Mouse (Mus musculus) limb, embryonic 13.5 days (tissue): Measurements from ENCODE around the gene Wdr46. TPM values are rescaled to one million over a fixed set of nuclear protein-coding genes. Genes with fewer than 3 reads are reported as not detected.
A peak's percentile ranks its signal among the peaks of the same experiment; 100 is the strongest.
"Not testable (repeated sequence)": the region's sequence is repeated elsewhere in the genome, so short reads cannot be mapped to it uniquely, and the experiment has no call there.

ENCODE experiments used
- ATAC-seq: fragments of 200-750 bp; cut with Nextera tagmentation; 2 replicates; pipeline ENCODE4 v1.8.0; 2017; ENCODE audit warnings: low read depth, moderate number of reproducible peaks, moderate TSS enrichment; ENCODE audit not compliant: low FRiP score
- H3K27ac ChIP-seq: fragments of 300-500 bp; sonication (generic); 2 replicates; pipeline ENCODE4 v1.5.1; 2015; ENCODE audit warnings: inconsistent platforms, mild to moderate bottlenecking, moderate library complexity
- H3K27me3 ChIP-seq: fragments of 300-500 bp; sonication (generic); 2 replicates; pipeline ENCODE4 v1.6.1; 2015; ENCODE audit warnings: mild to moderate bottlenecking, inconsistent platforms
- H3K36me3 ChIP-seq: fragments of 300-500 bp; sonication (generic); 2 replicates; pipeline ENCODE4 v1.6.1; 2015; ENCODE audit warnings: inconsistent platforms, mild to moderate bottlenecking, moderate library complexity
- H3K4me1 ChIP-seq: fragments of 300-500 bp; sonication (generic); 2 replicates; pipeline ENCODE4 v1.6.1; 2015; ENCODE audit warnings: inconsistent platforms
- H3K4me2 ChIP-seq: fragments of 300-500 bp; sonication (generic); replicated peaks from 2 replicates; pipeline ENCODE4 v1.6.1; 2015; ENCODE audit warnings: inconsistent platforms, mild to moderate bottlenecking, moderate library complexity
- H3K4me3 ChIP-seq: fragments of 300-500 bp; sonication (generic); 2 replicates; pipeline ENCODE4 v1.5.1; 2015; ENCODE audit warnings: moderate library complexity, mild to moderate bottlenecking, inconsistent platforms
- H3K9ac ChIP-seq: fragments of 300-500 bp; sonication (generic); 2 replicates; pipeline ENCODE4 v1.6.1; 2015; ENCODE audit warnings: mild to moderate bottlenecking, inconsistent platforms
- H3K9me3 ChIP-seq: fragments of 300-500 bp; sonication (generic); 2 replicates; pipeline ENCODE4 v1.6.1; 2016; ENCODE audit warnings: inconsistent platforms
- WGBS: fragments of 180-500 bp; shearing (Covaris S2); methylation state at CpG from one replicate; pipeline ENCODE4 v1.1.7; 2015; 5-methylcytosine and 5-hydroxymethylcytosine counted together
- polyA plus RNA-seq: library from polyadenylated mRNA; unstranded; fragments of >200 nt; fragmentation: Nextera tagmentation; extraction: Ambion mirVana; gene quantifications from 2 replicates; pipeline ENCODE4 v1.2.1, GENCODE M21; 2015

Gene Wdr46
- polyA plus RNA-seq, 1 experiment from 2014 or later = 37.0 TPM

DNA sequence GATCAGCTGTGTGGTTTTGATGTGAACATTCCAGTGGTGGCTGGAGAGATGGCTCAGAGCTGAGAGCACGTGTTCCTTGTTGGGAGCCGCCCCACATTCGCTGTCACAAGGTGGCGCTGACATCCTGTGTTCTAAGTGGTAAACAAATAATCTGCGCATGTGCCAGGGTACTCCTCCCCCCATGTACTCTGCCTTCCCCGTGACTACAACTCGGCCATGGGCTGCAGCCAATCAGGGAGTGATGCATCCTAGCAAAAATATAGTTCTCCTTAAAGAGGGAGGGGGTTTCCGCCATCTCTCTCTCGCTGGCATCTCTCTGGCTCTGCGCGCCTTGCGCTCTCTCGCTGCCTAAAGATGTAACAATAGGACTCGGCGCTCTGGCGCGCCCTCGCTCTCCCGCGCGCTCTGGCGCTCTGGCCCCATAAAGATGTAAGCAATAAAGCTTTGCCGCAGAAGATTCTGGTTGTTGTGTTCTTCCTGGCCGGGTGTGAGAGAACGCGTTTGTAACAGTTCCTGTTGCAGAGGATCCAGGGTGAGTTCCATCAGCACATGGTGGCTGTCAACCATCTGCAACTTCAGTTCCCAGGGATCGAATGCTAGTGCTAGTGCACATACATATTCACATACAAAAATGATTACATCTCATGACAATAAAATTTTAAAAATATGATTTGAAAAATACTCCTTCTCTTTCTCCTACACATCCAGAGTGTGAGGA, 40.9 kb downstream of the Wdr46 start:
- peak overlapping the region; percentile 69 for H3K9ac ChIP-seq
- H3K4me3 ChIP-seq = peak overlapping the region; percentile 54
- H3K4me2 ChIP-seq = peak overlapping the region; percentile 70
- H3K36me3 ChIP-seq, H3K9me3 ChIP-seq: not testable (repeated sequence)
- H3K27ac ChIP-seq = peak overlapping the region; percentile 78
- WGBS = under 1% methylated on average over 27 of the region's 27 CpGs
- peak; percentile 94 for ATAC-seq
- H3K27me3 ChIP-seq = peaks cover 46% of the 10 kb centered on the region
- peaks cover 25% of the 10 kb centered on the region for H3K4me1 ChIP-seq

DNA sequence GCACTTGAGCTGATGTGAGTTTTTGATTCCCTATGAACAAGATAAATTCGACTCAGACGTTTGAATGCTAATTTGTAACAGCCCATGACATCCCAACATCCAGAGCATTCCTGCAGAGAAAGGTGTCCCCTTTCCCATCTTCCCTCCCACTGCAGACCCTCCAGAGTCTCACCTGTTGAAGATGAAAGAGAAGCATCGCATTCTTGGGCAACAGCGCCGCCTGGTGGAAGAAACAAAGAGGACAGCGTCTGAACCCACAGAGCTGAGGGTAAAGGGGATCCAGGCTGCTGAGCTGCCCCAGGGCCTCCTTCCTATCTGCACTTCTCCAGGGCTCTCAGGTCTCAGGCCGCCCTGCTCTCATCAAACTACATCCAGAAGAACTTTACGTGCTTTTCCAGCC, 41.7 kb downstream of the Wdr46 start:
- 9% methylated on average over 8 of the region's 8 CpGs for WGBS
- H3K36me3 ChIP-seq, ATAC-seq, H3K9ac ChIP-seq, H3K27ac ChIP-seq, H3K9me3 ChIP-seq: not testable (repeated sequence)
- peak overlapping the region; percentile 70 for H3K4me2 ChIP-seq
- peaks cover 41% of the 10 kb centered on the region for H3K27me3 ChIP-seq
- peaks cover 25% of the 10 kb centered on the region for H3K4me1 ChIP-seq
- peak overlapping the region; percentile 54 for H3K4me3 ChIP-seq

DNA sequence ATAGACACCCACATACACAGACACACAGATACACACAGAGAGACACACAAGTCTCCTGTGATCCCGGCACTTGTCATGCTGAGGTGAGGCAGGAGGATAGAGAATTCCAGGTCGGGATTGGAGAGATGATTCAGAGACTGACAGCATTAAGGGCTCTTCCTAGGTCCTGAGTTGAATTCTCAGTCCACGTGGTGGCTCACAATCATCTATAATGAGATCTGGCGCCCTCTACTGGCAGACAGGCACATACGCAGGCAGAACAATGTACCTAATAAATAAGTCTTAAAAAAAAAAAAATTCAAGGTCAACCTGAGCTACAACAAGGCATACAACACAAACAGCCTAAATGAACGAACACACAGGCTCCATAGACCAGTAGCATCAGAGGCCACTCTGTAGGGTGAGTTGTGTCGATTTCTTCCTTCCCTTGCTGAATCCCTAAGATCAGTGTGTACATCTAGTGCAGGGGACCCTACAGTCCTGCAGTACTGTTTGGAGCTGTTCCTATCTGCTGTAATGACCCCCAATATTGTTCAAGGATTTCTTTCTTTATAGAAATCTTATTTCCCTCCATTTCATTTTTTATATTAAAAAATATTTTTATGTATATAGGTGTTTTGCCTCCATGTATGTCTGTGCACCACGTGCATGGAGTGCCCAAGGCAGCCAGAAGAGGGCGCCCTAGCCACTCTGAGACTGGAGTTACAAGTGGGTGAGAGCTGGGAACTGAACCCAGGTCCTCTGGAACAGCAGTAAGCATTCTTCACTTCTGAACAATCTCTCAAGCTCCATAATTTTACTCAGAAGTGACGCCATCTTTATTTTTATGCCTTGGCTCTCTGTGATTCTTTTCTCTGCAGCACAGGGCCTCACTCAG, 51.6 kb downstream of the Wdr46 start:
- 32% methylated on average over 10 of the region's 10 CpGs for WGBS
- no peak for ATAC-seq
- no peaks in the 10 kb centered on the region for H3K4me1 ChIP-seq

DNA sequence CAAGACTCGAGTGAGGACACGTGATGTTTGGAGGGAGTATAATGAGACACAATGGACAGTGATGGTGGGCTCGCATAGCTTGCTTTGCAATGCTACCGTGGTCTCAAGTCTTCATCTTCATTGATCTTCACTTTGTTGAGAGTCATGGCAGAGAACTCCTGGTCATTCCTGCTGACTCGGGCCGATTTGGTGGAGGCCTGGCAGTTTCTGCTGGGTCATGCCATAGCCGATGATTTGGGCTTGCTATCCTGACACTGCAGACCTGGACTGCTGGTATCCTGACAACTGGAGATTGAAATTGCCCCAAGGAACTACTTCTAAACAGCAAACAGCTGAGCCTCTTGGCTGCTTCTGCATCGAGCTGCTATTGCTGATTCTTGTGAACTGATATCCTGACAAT, 54.5 kb downstream of the Wdr46 start:
- H3K4me3 ChIP-seq = no peak overlapping the region
- peaks cover 41% of the 10 kb centered on the region for H3K27me3 ChIP-seq
- no peak overlapping the region for H3K27ac ChIP-seq
- H3K9ac ChIP-seq = no peak overlapping the region
- H3K4me1 ChIP-seq = peaks cover 7% of the 10 kb centered on the region
- 85% methylated on average over 8 of the region's 8 CpGs for WGBS
- no peaks in the 10 kb centered on the region for H3K36me3 ChIP-seq
- no peak overlapping the region for H3K4me2 ChIP-seq
- no peak for ATAC-seq
- H3K9me3 ChIP-seq = no peaks in the 10 kb centered on the region

More for the DNA sequence above, 51.6 kb downstream of the Wdr46 start:
- H3K4me3 ChIP-seq = no peak overlapping the region
- peaks cover 19% of the 10 kb centered on the region for H3K27me3 ChIP-seq
- no peak overlapping the region for H3K9ac ChIP-seq
- no peaks in the 10 kb centered on the region for H3K9me3 ChIP-seq
- no peak overlapping the region for H3K27ac ChIP-seq
- no peaks in the 10 kb centered on the region for H3K36me3 ChIP-seq
- H3K4me2 ChIP-seq = no peak overlapping the region

DNA sequence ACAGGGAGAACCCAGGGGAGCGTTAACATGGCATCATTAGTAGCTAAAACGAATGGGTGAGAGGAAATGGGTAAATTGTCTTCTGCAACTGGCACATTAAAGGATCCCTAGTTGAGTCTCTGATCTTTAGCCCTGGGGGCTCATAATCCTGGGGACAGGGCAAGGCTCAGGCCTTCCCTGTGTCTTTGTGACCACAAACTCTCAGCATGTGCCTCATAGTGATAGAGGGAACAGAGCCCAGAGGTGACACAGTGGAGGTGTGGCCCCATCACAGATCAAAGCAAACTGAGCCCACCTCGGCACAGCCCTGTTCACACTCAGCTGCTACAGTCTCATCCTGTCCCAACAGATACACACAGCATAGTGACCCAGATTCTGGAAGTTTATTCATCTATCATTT, 55.2 kb downstream of the Wdr46 start:
- Histone ChIP-seq H3K27me3 (peaks cover 48% of the 10 kb centered on the region), H3K9ac (no peak overlapping the region), H3K36me3 (no peaks in the 10 kb centered on the region), H3K27ac (no peak overlapping the region), H3K9me3 (no peaks in the 10 kb centered on the region), H3K4me3 (no peak overlapping the region), H3K4me1 (peaks cover 12% of the 10 kb centered on the region), H3K4me2 (no peak overlapping the region)
- no peak for ATAC-seq
- WGBS = 21% methylated on average over 3 of the region's 3 CpGs

DNA sequence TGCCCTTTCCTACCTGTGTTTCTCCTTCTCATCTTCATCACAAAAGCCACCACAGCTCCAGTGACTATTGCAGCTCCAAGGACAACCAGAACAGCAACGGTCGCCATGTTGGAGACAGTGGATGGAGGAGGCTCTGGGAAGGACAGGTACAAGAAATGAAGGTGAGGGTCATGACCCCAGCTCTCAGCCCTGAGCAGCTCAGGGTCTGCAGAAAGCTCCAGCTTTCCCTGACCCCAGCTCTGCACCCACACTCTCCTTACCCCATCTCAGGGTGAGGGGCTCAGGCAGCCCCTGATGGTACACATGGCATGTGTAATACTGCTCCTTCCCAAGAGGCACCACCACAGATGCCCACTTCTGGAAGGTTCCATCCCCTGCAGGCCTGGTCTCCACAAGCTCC, 56.6 kb downstream of the Wdr46 start:
- 85% methylated on average over 2 of the region's 2 CpGs for WGBS
- not testable (repeated sequence) for H3K9me3 ChIP-seq, H3K36me3 ChIP-seq, H3K4me3 ChIP-seq, H3K4me2 ChIP-seq, H3K27ac ChIP-seq, ATAC-seq, H3K9ac ChIP-seq
- Histone ChIP-seq H3K4me1 (peaks cover 12% of the 10 kb centered on the region), H3K27me3 (peaks cover 61% of the 10 kb centered on the region)

DNA sequence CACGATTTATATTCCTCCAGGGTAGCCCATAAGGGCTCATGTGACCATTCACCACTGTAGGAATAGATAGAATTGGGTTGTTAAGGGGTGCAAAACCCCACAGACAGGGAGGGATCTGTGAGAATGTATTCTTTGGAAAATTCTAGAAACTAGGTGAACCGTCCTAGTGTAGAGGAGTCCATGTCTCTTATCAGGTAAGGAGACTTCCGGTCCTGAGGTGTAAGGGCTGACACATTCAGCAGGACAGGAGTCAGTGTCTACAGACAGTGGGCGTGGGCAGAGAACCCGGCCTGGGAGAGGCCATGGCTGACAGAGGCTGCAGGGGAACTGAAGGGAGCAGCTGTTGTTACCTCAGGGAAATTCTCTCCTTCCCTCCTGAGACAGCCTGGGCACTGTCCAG, 58.2 kb downstream of the Wdr46 start:
- H3K9me3 ChIP-seq, H3K4me2 ChIP-seq, H3K36me3 ChIP-seq, H3K27ac ChIP-seq, ATAC-seq, H3K4me3 ChIP-seq, H3K9ac ChIP-seq: not testable (repeated sequence)
- Histone ChIP-seq H3K27me3 (peaks cover 72% of the 10 kb centered on the region), H3K4me1 (peaks cover 12% of the 10 kb centered on the region)
- 57% methylated on average over 5 of the region's 5 CpGs for WGBS

Other genes with a start within 250 kb of the Wdr46 start
- gene March2, start 222.0 kb upstream of the Wdr46 start, polyA plus RNA-seq = 49.3 and 50.9 TPM in 2 replicates
- gene Rab11b, start 180.1 kb upstream of the Wdr46 start, polyA plus RNA-seq = 325 and 332 TPM in 2 replicates
- 53.8 and 55.9 TPM in 2 replicates for gene Angptl4, start 158.8 kb upstream of the Wdr46 start, polyA plus RNA-seq
- 27.6 and 29.1 TPM in 2 replicates for gene Kank3, start 130.1 kb upstream of the Wdr46 start, polyA plus RNA-seq
- 962 and 978 TPM in 2 replicates for gene Rps28, start 116.1 kb upstream of the Wdr46 start, polyA plus RNA-seq
- 454 and 498 TPM in 2 replicates for gene Ndufa7, start 116.1 kb upstream of the Wdr46 start, polyA plus RNA-seq
- gene Cd320, start 97.6 kb upstream of the Wdr46 start, polyA plus RNA-seq = 67.0 and 69.7 TPM in 2 replicates
- gene Gm7029, start 66.8 kb upstream of the Wdr46 start, polyA plus RNA-seq = not detected in 2 replicates
- 8.1 and 10.0 TPM in 2 replicates for gene Kifc1, start 50.0 kb upstream of the Wdr46 start, polyA plus RNA-seq
- gene Platr17, start 35.5 kb upstream of the Wdr46 start, polyA plus RNA-seq = 0.27 and 0.55 TPM in 2 replicates
- 59.6 and 65.4 TPM in 2 replicates for gene Daxx, start 31.2 kb upstream of the Wdr46 start, polyA plus RNA-seq
- 27.4 and 28.4 TPM in 2 replicates for gene Tapbp, start 24.8 kb upstream of the Wdr46 start, polyA plus RNA-seq
- 16.3 and 16.6 TPM in 2 replicates for gene Zbtb22, start 24.8 kb upstream of the Wdr46 start, polyA plus RNA-seq
- 54.2 and 59.2 TPM in 2 replicates for gene Rgl2, start 11.1 kb upstream of the Wdr46 start, polyA plus RNA-seq
- gene Pfdn6, start 317 bp upstream of the Wdr46 start, polyA plus RNA-seq = 167 and 171 TPM in 2 replicates
- 8.0 and 9.2 TPM in 2 replicates for gene B3galt4, start 10.8 kb downstream of the Wdr46 start, polyA plus RNA-seq
- 46.8 and 49.4 TPM in 2 replicates for gene Vps52, start 15.2 kb downstream of the Wdr46 start, polyA plus RNA-seq
- 1,649 and 1,723 TPM in 2 replicates for gene Rps18, start 15.3 kb downstream of the Wdr46 start, polyA plus RNA-seq
- 7.3 and 12.2 TPM in 2 replicates for gene H2-K1, start 59.7 kb downstream of the Wdr46 start, polyA plus RNA-seq
- 19.1 and 19.8 TPM in 2 replicates for gene Ring1, start 84.0 kb downstream of the Wdr46 start, polyA plus RNA-seq
- gene H2-Ke6, start 87.4 kb downstream of the Wdr46 start, polyA plus RNA-seq = 50.0 and 59.4 TPM in 2 replicates
- 237 and 244 TPM in 2 replicates for gene Slc39a7, start 91.0 kb downstream of the Wdr46 start, polyA plus RNA-seq
- gene Rxrb, start 91.2 kb downstream of the Wdr46 start, polyA plus RNA-seq = 56.1 and 59.1 TPM in 2 replicates
- gene Col11a2, start 98.8 kb downstream of the Wdr46 start, polyA plus RNA-seq = 46.3 and 56.6 TPM in 2 replicates
- gene H2-Oa, start 151.7 kb downstream of the Wdr46 start, polyA plus RNA-seq = 0.55 and 0.65 TPM in 2 replicates
- gene H2-DMa, start 178.9 kb downstream of the Wdr46 start, polyA plus RNA-seq = 14.2 and 15.6 TPM in 2 replicates
- 132 and 133 TPM in 2 replicates for gene Brd2, start 182.0 kb downstream of the Wdr46 start, polyA plus RNA-seq
- 0.15 and 0.38 TPM in 2 replicates for gene H2-DMb2, start 202.6 kb downstream of the Wdr46 start, polyA plus RNA-seq
- 1.5 and 1.7 TPM in 2 replicates for gene H2-DMb1, start 212.4 kb downstream of the Wdr46 start, polyA plus RNA-seq
- 8.0 and 8.4 TPM in 2 replicates for gene Tap1, start 246.9 kb downstream of the Wdr46 start, polyA plus RNA-seq
- gene Psmb9, start 247.1 kb downstream of the Wdr46 start, polyA plus RNA-seq = 2.7 and 3.6 TPM in 2 replicates